Mouse (Mus musculus) heart, adult 8-10 months (tissue): Measurements from ENCODE around the gene Otx2. TPM values are rescaled to one million over a fixed set of nuclear protein-coding genes. Genes with fewer than 3 reads are reported as not detected.

Experiments
- total RNA-seq, 4 experiments: library from RNA; stranded (reverse); gene quantifications; 2 replicates each; pipeline ENCODE4 v1.2.4; 2022

Otx2 gene
- total RNA-seq, 4 experiments from 2014 or later = 0.19 TPM; not detected in 3

Other genes starting within 250 kb of the Otx2 start
- 1 to 10 TPM; 9.2 to 10.0 (median 9.4) TPM for gene Tmem260, start 227.7 kb downstream of the Otx2 start, total RNA-seq